Mouse (Mus musculus) spleen, adult 2 months (tissue): ENCODE data around the gene Clec3a.

Experiments
- CTCF ChIP-seq: fragments of 200-500 bp; IDR thresholded peaks from 2 replicates; pipeline ENCODE4 v1.5.1; 2011; ENCODE audit warnings: mild to moderate bottlenecking, inconsistent platforms; ENCODE audit not compliant: insufficient read depth, insufficient read length, insufficient replicate concordance; ENCODE audit errors: extremely low read depth
- POLR2A ChIP-seq: fragments of 200-500 bp; IDR thresholded peaks from 2 replicates; pipeline ENCODE4 v1.6.1; 2011; ENCODE audit warnings: low read depth, low read length, inconsistent platforms

- TF ChIP-seq POLR2A (peak; percentile 24; the same call in 1 of the 2 replicates), CTCF (peak; percentile 87)
Measured at GRCm38 (mm10) chr8:114439334-114440204, 21.7 kb downstream of the Clec3a start, which contains the start of gene Wwox.
